Mouse (Mus musculus): ENCODE data around the gene Esrra. TPM values are rescaled to one million over a fixed set of nuclear protein-coding genes. Genes with fewer than 3 reads are reported as not detected.

Esrra gene
- polyA plus RNA-seq, 1 experiment from 2014 or later: 18.8 TPM

DNA sequence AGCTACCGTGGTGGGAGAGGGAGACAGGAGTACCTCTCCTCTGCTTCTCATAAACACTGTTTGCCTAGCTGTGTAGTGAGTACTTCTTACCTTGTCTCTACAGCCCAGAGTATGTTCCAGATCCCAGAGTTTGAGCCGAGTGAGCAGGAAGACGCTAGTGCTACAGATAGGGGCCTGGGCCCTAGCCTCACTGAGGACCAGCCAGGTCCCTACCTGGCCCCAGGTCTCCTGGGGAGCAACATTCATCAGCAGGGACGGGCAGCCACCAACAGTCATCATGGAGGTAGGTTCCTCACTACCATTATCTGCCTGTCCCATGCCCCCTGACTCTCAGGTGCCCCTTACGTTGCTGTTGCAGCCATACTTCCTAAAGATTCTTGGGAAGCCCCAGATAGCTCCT is 21.2 kb upstream of the Esrra start:
- WGBS: 23% methylated on average over 5 of the region's 5 CpGs
- Histone ChIP-seq H3K4me1 (replicated peaks; ENCODE audit: control insufficient read depth, insufficient read depth, low read length) (peaks cover 34% of the 10 kb centered on the region), H3K36me3 (ENCODE audit: control insufficient read depth, insufficient read depth) (peaks cover 2% of the 10 kb centered on the region; the same call in 1 of the 2 replicates), H3K27me3 (replicated peaks; ENCODE audit: control insufficient read depth, insufficient read depth, low read length) (no peaks in the 10 kb centered on the region), H3K27ac (ENCODE audit: low read length) (peak overlapping the region; percentile 97), H3K4me3 (replicated peaks; ENCODE audit: low read length) (peak overlapping the region; percentile 98), H3K4me2 (ENCODE audit: low read length) (peak overlapping the region; percentile 88), H3K9ac (replicated peaks; ENCODE audit: low read depth, low read length) (peak overlapping the region; percentile 99), H3K9me3 (ENCODE audit: control insufficient read depth, low read length) (no peaks in the 10 kb centered on the region)
- no peak for ATAC-seq

DNA sequence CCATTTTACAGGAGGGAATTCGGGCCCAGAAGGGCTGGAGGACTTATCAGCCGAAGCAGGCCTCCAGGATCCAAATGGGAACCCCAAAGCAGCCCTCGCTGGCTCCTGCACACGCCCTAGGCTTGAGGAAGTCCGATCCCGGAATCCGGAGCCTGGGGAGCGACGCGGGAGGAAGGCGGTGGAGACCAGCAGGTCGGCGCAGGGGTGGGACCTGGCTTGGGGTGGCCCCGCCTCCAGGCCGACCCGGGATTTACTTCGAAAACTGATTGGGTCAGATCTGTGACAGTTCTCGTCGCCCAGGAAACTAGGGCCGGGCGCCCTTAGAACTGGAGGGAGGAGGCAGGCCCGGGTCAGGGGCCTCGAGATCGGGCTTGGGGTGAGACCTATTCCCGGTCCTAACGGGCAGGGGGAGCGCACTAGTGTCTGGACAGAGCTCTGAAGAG is 20.7 kb upstream of the Esrra start, which contains the start of gene Gpr137:
Gpr137 (minus strand) TSS at position 232 of the 443 bp plus-strand sequence.
- Histone ChIP-seq H3K4me1 (replicated peaks; ENCODE audit: control insufficient read depth, insufficient read depth, low read length) (peaks cover 34% of the 10 kb centered on the region), H3K9me3 (ENCODE audit: control insufficient read depth, low read length) (no peaks in the 10 kb centered on the region), H3K27me3 (replicated peaks; ENCODE audit: control insufficient read depth, insufficient read depth, low read length) (no peaks in the 10 kb centered on the region), H3K4me3 (replicated peaks; ENCODE audit: low read length) (peak within 1 kb of the TSS; percentile 98), H3K4me2 (ENCODE audit: low read length) (peak within 1 kb of the TSS; percentile 99), H3K36me3 (ENCODE audit: control insufficient read depth, insufficient read depth) (peaks cover 2% of the 10 kb centered on the region; the same call in 1 of the 2 replicates), H3K27ac (ENCODE audit: low read length) (peak within 1 kb of the TSS; percentile 97), H3K9ac (replicated peaks; ENCODE audit: low read depth, low read length) (peak within 1 kb of the TSS; percentile 99)
- WGBS: under 1% methylated on average over 27 of the region's 27 CpGs
- ATAC-seq: peak; percentile 87

DNA sequence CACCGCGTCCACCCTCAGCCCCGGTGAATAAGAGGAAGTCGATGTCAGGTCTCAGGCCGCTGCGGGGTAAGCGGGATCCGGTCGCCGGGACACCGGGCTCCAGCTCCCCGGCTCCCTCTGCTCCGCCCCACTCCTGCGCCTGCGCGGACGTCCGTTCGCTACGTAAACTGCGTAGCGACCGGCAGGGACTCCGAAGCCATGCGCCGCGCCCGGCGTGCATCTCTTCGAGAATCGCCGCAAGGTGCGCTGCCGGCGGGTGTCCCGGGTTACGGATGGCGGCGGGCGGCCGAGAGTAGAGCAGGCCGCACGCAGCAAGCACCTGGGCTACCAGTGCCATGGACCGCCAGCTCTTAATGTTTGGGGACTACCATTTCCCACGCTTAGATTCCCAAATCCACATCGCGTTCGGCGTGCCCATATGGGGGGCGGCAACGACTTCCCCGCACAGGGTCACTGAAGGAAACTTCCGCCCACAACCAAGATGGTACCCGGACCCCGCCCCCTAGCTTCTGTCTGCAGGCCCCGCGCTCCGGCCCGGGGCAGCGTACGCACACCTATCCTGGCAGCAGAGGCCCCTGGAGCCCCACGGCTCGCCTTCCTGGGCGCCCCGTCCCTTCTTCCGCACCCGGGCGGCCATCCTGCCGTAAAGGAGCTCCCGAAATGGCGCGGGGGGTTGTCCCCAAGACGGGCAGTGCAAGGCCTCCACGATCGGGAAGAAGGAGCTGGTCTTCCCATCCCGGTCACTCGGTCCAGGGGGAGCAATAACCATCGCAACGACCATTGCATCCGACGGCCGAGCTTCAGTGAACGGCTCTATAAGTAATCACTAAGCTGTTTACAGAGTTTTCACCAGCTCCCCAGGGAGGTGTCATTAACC is 20.0 kb upstream of the Esrra start, which contains the start of gene Bad:
Bad (plus strand) TSS at position 490 of the 877 bp plus-strand sequence.
- H3K4me3 ChIP-seq (replicated peaks; ENCODE audit: low read length): peak within 1 kb of the TSS; percentile 98
- WGBS: under 1% methylated on average over 83 of the region's 83 CpGs
- peak within 1 kb of the TSS; percentile 99 for H3K4me2 ChIP-seq (ENCODE audit: low read length)
- peak; percentile 84 for ATAC-seq
- peaks cover 2% of the 10 kb centered on the region; the same call in 1 of the 2 replicates for H3K36me3 ChIP-seq (ENCODE audit: control insufficient read depth, insufficient read depth)
- peak within 1 kb of the TSS; percentile 99 for H3K9ac ChIP-seq (replicated peaks; ENCODE audit: low read depth, low read length)
- no peaks in the 10 kb centered on the region for H3K27me3 ChIP-seq (replicated peaks; ENCODE audit: control insufficient read depth, insufficient read depth, low read length)
- H3K27ac ChIP-seq (ENCODE audit: low read length): peak within 1 kb of the TSS; percentile 97
- H3K4me1 ChIP-seq (replicated peaks; ENCODE audit: control insufficient read depth, insufficient read depth, low read length): peaks cover 34% of the 10 kb centered on the region
- H3K9me3 ChIP-seq (ENCODE audit: control insufficient read depth, low read length): no peaks in the 10 kb centered on the region

DNA sequence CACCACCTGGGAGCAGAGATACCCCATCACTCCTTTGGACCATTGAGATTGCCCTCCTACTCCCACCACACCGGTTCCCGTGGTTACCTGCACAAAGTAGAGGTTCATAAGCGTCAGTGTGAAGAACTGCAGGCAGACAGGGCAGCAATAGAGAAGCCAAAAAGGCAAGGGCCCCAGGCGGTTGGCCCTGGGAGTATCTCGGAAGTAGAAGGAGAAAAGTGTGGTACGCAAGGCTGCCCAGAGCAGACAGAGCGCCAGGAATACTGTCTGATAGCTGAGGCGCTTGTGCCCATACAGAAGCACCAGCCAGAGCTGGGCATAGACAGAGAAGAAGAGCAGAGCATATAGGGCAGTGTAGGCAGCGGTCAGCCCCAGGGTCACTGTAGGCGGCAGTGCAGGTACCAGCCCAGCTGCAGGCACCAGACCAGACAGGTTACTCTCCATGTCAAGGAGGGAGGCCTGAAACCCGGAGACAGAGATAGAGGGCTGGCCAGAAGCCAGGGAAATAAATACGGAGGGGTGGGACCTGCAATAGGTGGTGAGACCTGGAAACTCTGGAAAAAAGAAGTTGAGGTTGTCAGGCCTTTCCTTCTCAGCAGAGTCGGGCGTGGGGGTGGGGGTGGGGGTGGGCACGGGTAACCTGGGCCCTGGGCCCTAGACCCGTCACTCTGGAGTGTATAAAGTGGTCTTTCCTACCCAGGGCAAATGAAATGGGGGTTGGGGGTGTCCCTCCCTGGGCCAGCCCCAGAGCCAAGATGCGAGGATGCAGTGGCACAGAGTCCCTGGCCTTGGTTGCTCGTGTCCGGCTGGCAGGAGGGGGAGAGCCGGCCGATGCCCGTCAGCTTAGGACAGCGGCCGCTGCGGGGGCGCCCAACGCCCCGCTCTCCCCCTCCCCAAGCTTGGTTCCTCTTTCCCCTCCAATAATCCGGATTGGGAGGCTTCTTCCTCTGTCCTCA is 19.1 kb upstream of the Esrra start:
- peaks cover 34% of the 10 kb centered on the region for H3K4me1 ChIP-seq (replicated peaks; ENCODE audit: control insufficient read depth, insufficient read depth, low read length)
- peak overlapping the region; percentile 99 for H3K9ac ChIP-seq (replicated peaks; ENCODE audit: low read depth, low read length)
- H3K4me2 ChIP-seq (ENCODE audit: low read length): peak overlapping the region; percentile 99
- no peak overlapping the region; the same call in 1 of the 2 replicates for H3K27ac ChIP-seq (ENCODE audit: low read length)
- peak; percentile 2; the same call in 1 of the 2 replicates for ATAC-seq
- 18% methylated on average over 29 of the region's 29 CpGs for WGBS
- H3K36me3 ChIP-seq (ENCODE audit: control insufficient read depth, insufficient read depth): no peaks in the 10 kb centered on the region
- peak overlapping the region; percentile 98 for H3K4me3 ChIP-seq (replicated peaks; ENCODE audit: low read length)
- peaks cover 7% of the 10 kb centered on the region for H3K27me3 ChIP-seq (replicated peaks; ENCODE audit: control insufficient read depth, insufficient read depth, low read length)
- H3K9me3 ChIP-seq (ENCODE audit: control insufficient read depth, low read length): no peaks in the 10 kb centered on the region

DNA sequence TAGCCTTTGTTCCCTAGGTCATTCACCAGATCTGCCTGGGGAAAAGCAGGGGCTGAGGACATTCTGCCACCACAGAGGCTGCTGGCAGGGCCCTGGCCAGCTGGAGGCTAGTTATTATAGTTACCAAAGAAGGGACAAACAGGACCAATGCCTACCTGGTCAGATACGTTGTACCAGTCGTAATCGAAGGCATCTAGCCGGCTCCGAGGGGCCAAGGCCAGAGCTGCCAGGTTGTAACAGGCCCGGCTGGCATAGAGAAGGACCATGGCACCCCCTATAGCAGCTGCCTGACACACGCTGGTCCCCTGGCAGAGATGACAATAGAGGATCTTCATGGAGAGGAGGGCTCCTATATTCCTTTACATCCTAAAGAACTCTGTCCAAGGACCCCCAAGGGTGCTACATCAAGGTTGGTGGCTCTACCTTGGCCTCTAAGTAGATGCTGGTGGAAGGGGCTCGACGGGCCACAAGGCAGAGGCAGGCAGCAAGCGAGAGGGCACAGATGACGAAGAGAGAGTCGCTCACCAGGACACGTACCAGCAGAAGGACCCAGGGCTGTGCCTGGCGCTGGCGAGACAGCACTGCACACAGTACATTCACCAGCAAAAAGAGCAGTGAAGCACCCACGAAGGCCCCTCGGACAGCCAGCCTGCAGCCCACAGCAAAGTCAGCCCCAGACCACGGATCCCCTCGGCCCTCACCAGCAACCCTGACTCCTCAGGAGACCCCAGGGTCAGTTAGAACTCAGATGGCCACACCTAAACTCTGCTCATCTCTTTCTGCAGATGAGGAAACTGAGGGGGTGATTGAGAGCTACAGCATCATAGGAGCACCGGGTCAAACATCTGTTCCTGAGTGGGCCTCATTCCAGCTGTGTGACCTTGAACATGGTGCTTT is 17.7 kb upstream of the Esrra start:
- Histone ChIP-seq H3K9me3 (ENCODE audit: control insufficient read depth, low read length) (no peaks in the 10 kb centered on the region), H3K27me3 (replicated peaks; ENCODE audit: control insufficient read depth, insufficient read depth, low read length) (peaks cover 19% of the 10 kb centered on the region), H3K27ac (ENCODE audit: low read length) (no peak overlapping the region), H3K4me1 (replicated peaks; ENCODE audit: control insufficient read depth, insufficient read depth, low read length) (peaks cover 34% of the 10 kb centered on the region), H3K9ac (replicated peaks; ENCODE audit: low read depth, low read length) (no peak overlapping the region), H3K4me3 (replicated peaks; ENCODE audit: low read length) (no peak overlapping the region), H3K4me2 (ENCODE audit: low read length) (peak overlapping the region; percentile 99), H3K36me3 (ENCODE audit: control insufficient read depth, insufficient read depth) (no peaks in the 10 kb centered on the region)
- no peak for ATAC-seq
- 87% methylated on average over 20 of the region's 20 CpGs for whole genome bisulfite sequencing

DNA sequence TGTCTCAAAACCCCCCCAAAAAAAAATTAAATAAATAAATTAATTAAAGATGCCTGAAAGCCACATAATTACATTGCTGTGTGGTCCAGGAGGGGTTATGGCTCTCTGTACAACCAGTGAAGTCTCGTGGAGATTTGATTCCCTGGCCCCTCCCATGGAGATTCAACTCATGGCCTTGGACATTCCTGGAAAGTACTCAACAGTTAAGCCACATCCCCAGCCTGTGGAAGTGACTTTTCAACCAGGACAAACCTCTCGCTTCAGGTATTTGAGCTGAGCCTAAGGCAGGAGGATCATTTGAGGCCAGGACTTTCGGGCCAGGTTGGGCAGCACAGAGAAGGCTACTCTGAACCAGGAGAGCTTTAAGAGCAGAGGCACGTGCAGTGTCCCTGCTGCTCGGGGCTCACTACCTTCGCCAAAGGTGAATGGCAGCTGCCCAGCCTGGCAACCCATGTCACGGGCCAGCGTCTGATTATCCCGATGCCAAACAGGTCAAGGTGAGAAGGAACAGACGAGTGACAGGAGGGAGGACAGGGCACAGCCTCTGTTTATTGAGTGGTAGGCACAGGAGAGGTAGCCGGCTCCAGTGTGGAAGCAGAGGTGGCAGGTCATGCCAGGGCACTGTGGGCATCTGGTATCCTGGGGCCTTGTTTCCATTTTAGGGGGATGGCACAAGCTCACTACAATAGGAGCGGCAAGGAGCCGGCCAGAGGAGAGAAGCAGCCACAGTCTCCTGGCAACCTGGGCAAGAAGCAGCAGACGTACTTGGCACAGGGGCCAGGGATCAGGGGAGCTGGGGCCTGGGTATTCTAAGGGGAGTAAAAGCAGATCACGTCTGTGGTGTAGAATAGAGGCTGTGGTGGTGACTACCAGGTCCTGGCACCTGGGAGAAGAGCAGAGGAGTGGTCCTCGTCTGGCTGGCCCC is 16.2 kb upstream of the Esrra start:
- no peaks in the 10 kb centered on the region for H3K36me3 ChIP-seq (ENCODE audit: control insufficient read depth, insufficient read depth)
- no peak overlapping the region for H3K4me3 ChIP-seq (replicated peaks; ENCODE audit: low read length)
- H3K27ac ChIP-seq (ENCODE audit: low read length): no peak overlapping the region
- peaks cover 42% of the 10 kb centered on the region for H3K4me1 ChIP-seq (replicated peaks; ENCODE audit: control insufficient read depth, insufficient read depth, low read length)
- H3K9me3 ChIP-seq (ENCODE audit: control insufficient read depth, low read length): no peaks in the 10 kb centered on the region
- H3K9ac ChIP-seq (replicated peaks; ENCODE audit: low read depth, low read length): no peak overlapping the region
- WGBS: 74% methylated on average over 16 of the region's 16 CpGs
- no peak for ATAC-seq
- peaks cover 34% of the 10 kb centered on the region for H3K27me3 ChIP-seq (replicated peaks; ENCODE audit: control insufficient read depth, insufficient read depth, low read length)
- no peak overlapping the region for H3K4me2 ChIP-seq (ENCODE audit: low read length)

DNA sequence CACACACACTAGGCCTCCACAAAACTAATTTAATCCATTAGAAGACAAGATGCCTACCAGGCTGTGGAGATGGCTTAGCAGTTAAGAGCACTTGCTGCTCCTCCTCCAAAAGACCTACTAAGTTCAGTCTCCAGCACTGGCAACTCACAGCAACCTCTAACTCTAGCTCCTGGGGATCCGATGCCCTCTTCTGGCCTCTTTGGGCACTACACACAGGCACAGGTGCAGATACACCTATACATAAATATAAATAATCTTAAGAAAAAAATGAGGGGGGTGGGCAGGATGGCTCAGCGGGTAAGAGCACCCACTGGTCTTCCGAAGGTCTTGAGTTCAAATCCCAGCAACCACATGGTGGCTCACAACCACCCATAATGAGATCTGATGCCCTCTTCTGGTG is 14.7 kb upstream of the Esrra start:
- Histone ChIP-seq H3K27me3 (replicated peaks; ENCODE audit: control insufficient read depth, insufficient read depth, low read length) (peaks cover 46% of the 10 kb centered on the region), H3K36me3 (ENCODE audit: control insufficient read depth, insufficient read depth) (no peaks in the 10 kb centered on the region)

More for the DNA sequence above, 14.7 kb upstream of the Esrra start:
- WGBS: 23% methylated on average over 3 of the region's 3 CpGs
- ATAC-seq: no peak
- H3K27ac ChIP-seq (ENCODE audit: low read length): no peak overlapping the region
- no peak overlapping the region for H3K9ac ChIP-seq (replicated peaks; ENCODE audit: low read depth, low read length)
- no peaks in the 10 kb centered on the region for H3K9me3 ChIP-seq (ENCODE audit: control insufficient read depth, low read length)
- peaks cover 39% of the 10 kb centered on the region for H3K4me1 ChIP-seq (replicated peaks; ENCODE audit: control insufficient read depth, insufficient read depth, low read length)
- H3K4me2 ChIP-seq (ENCODE audit: low read length): no peak overlapping the region
- H3K4me3 ChIP-seq (replicated peaks; ENCODE audit: low read length): no peak overlapping the region

Data from forebrain, embryonic 16.5 days (tissue).